Mouse (Mus musculus): ENCODE data around the gene Nrxn3. TPM values are rescaled to one million over a fixed set of nuclear protein-coding genes. Genes with fewer than 3 reads are reported as not detected.

Gene Nrxn3
- total RNA-seq, 2 experiments from 2014 or later, result 185 to 191 TPM

- no peak for DNase-seq (ENCODE audit: extremely low spot score in 1 of 2, low spot score in 2 of 2)
- intact Hi-C loops (cut with DNase I), result loop anchor here (5.0 to 10.0 kb wide), 2 partner anchors 118 to 275 kb away; no protein-coding TSS in a partner anchor
Measured at GRCm38 (mm10) chr12:89109779-89110335, 387.2 kb downstream of the Nrxn3 start.

- intact Hi-C loops (cut with DNase I), result no loop called here
Measured at GRCm38 (mm10) chr12:89128602-89129001, 405.9 kb downstream of the Nrxn3 start.

GRCm38 (mm10) chr12:89129139-89129907 is 406.6 kb downstream of the Nrxn3 start:
- intact Hi-C loops (cut with DNase I), result no loop called here
- peak; percentile 27 to 39 for DNase-seq (ENCODE audit: extremely low spot score in 1 of 2, low spot score in 2 of 2)

More at GRCm38 (mm10) chr12:89128602-89129001, 405.9 kb downstream of the Nrxn3 start:
- DNase-seq (ENCODE audit: extremely low spot score in 1 of 2, low spot score in 2 of 2), result no peak

GRCm38 (mm10) chr12:89134333-89134732 is 411.7 kb downstream of the Nrxn3 start:
- DNase-seq (ENCODE audit: extremely low spot score in 1 of 2, low spot score in 2 of 2), result no peak
- intact Hi-C loops (cut with DNase I), result no loop called here

- no peak for DNase-seq (ENCODE audit: extremely low spot score in 1 of 2, low spot score in 2 of 2)
- intact Hi-C loops (cut with DNase I), result no loop called here
Measured at GRCm38 (mm10) chr12:89134774-89135307, 412.2 kb downstream of the Nrxn3 start.

GRCm38 (mm10) chr12:89148974-89149411 is 426.3 kb downstream of the Nrxn3 start:
- DNase-seq (ENCODE audit: extremely low spot score in 1 of 2, low spot score in 2 of 2), result peak in 1 of 2 experiments; percentile 10
- intact Hi-C loops (cut with DNase I), result no loop called here

GRCm38 (mm10) chr12:89149455-89149854 is 426.8 kb downstream of the Nrxn3 start:
- no peak for DNase-seq (ENCODE audit: extremely low spot score in 1 of 2, low spot score in 2 of 2)
- intact Hi-C loops (cut with DNase I), result no loop called here

GRCm38 (mm10) chr12:89156086-89156757 is 433.5 kb downstream of the Nrxn3 start:
- no peak for DNase-seq (ENCODE audit: extremely low spot score in 1 of 2, low spot score in 2 of 2)
- intact Hi-C loops (cut with DNase I), result no loop called here

GRCm38 (mm10) chr12:89159353-89159752 is 436.7 kb downstream of the Nrxn3 start:
- intact Hi-C loops (cut with DNase I), result no loop called here
- DNase-seq (ENCODE audit: extremely low spot score in 1 of 2, low spot score in 2 of 2), result no peak

- intact Hi-C loops (cut with DNase I), result no loop called here
Measured at GRCm38 (mm10) chr12:89174306-89175159, 451.9 kb downstream of the Nrxn3 start.

GRCm38 (mm10) chr12:89179970-89180666 is 457.4 kb downstream of the Nrxn3 start:
- no peak for DNase-seq (ENCODE audit: extremely low spot score in 1 of 2, low spot score in 2 of 2)
- intact Hi-C loops (cut with DNase I), result no loop called here

More at GRCm38 (mm10) chr12:89174306-89175159, 451.9 kb downstream of the Nrxn3 start:
- no peak for DNase-seq (ENCODE audit: extremely low spot score in 1 of 2, low spot score in 2 of 2)

- intact Hi-C loops (cut with DNase I), result no loop called here
- no peak for DNase-seq (ENCODE audit: extremely low spot score in 1 of 2, low spot score in 2 of 2)
Measured at GRCm38 (mm10) chr12:89181157-89181561, 458.5 kb downstream of the Nrxn3 start.

GRCm38 (mm10) chr12:89198764-89199525 is 476.3 kb downstream of the Nrxn3 start:
- intact Hi-C loops (cut with DNase I), result no loop called here
- DNase-seq (ENCODE audit: extremely low spot score in 1 of 2, low spot score in 2 of 2), result no peak

- intact Hi-C loops (cut with DNase I), result no loop called here
- DNase-seq (ENCODE audit: extremely low spot score in 1 of 2, low spot score in 2 of 2), result no peak
Measured at GRCm38 (mm10) chr12:89211608-89212007, 488.9 kb downstream of the Nrxn3 start.

- intact Hi-C loops (cut with DNase I), result no loop called here
- DNase-seq (ENCODE audit: extremely low spot score in 1 of 2, low spot score in 2 of 2), result no peak
Measured at GRCm38 (mm10) chr12:89239826-89240225, 517.1 kb downstream of the Nrxn3 start.

- intact Hi-C loops (cut with DNase I), result no loop called here
- DNase-seq (ENCODE audit: extremely low spot score in 1 of 2, low spot score in 2 of 2), result no peak
Measured at GRCm38 (mm10) chr12:89241554-89241953, 518.9 kb downstream of the Nrxn3 start.

- intact Hi-C loops (cut with DNase I), result loop anchor here (2.0 kb wide), 1 partner anchor 28 kb away; no protein-coding TSS in a partner anchor
- DNase-seq (ENCODE audit: extremely low spot score in 1 of 2, low spot score in 2 of 2), result no peak
Measured at GRCm38 (mm10) chr12:89242476-89242875, 519.8 kb downstream of the Nrxn3 start.
